Mouse (Mus musculus): ENCODE data around the gene Zfp771. TPM values are rescaled to one million over a fixed set of nuclear protein-coding genes. Genes with fewer than 3 reads are reported as not detected.

Zfp771 gene
- polyA plus RNA-seq, 1 experiment from 2014 or later: 71.7 TPM

GRCm38 (mm10) chr7:127280092-127280491 is 36.0 kb downstream of the Zfp771 start:
- whole genome bisulfite sequencing: 73% methylated on average over 3 of the region's 3 CpGs

GRCm38 (mm10) chr7:127281114-127281513 is 37.0 kb downstream of the Zfp771 start:
- Histone ChIP-seq H3K4me2 (no peak overlapping the region), H3K36me3 (no peaks in the 10 kb centered on the region), H3K27ac (no peak overlapping the region), H3K9ac (no peak overlapping the region), H3K27me3 (no peaks in the 10 kb centered on the region), H3K4me3 (no peak overlapping the region), H3K9me3 (no peaks in the 10 kb centered on the region), H3K4me1 (no peaks in the 10 kb centered on the region)
- ATAC-seq (ENCODE audit: insufficient number of reproducible peaks, low FRiP score, low TSS enrichment, low read depth): no peak
- 65% methylated on average over 4 of the region's 4 CpGs for whole genome bisulfite sequencing

More at GRCm38 (mm10) chr7:127280092-127280491, 36.0 kb downstream of the Zfp771 start:
- no peaks in the 10 kb centered on the region for H3K4me1 ChIP-seq
- no peak overlapping the region for H3K9ac ChIP-seq
- no peak overlapping the region for H3K4me2 ChIP-seq
- no peak for ATAC-seq (ENCODE audit: insufficient number of reproducible peaks, low FRiP score, low TSS enrichment, low read depth)
- no peaks in the 10 kb centered on the region for H3K36me3 ChIP-seq
- no peak overlapping the region for H3K27ac ChIP-seq
- H3K27me3 ChIP-seq: no peaks in the 10 kb centered on the region
- H3K9me3 ChIP-seq: no peaks in the 10 kb centered on the region
- no peak overlapping the region for H3K4me3 ChIP-seq

GRCm38 (mm10) chr7:127282190-127282589 is 38.1 kb downstream of the Zfp771 start:
- no peak overlapping the region for H3K9ac ChIP-seq
- H3K4me2 ChIP-seq: no peak overlapping the region
- WGBS: 90% methylated on average over 2 of the region's 2 CpGs
- H3K36me3 ChIP-seq: no peaks in the 10 kb centered on the region
- no peak overlapping the region for H3K4me3 ChIP-seq
- no peaks in the 10 kb centered on the region for H3K9me3 ChIP-seq
- H3K4me1 ChIP-seq: no peaks in the 10 kb centered on the region
- no peak for ATAC-seq (ENCODE audit: insufficient number of reproducible peaks, low FRiP score, low TSS enrichment, low read depth)
- H3K27ac ChIP-seq: no peak overlapping the region
- no peaks in the 10 kb centered on the region for H3K27me3 ChIP-seq

DNA sequence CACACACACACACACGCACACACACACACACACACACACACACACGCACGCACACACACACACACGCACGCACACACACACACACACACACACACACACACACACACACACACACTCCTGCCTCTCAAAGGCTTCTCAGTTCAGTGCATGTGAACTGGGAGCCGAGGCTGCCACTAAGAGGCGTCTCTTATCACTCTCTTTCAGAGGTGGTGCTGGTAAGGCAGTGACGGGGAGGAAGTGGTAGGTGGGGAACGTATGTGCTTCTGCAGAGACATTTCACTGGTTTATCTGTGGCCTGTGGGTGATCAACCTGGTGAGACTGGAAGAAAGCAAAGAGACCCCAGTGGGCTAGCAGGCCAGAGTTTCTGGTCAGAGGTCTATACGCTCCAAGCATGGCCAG is 41.1 kb downstream of the Zfp771 start:
- 70% methylated on average over 9 of the region's 10 CpGs for WGBS
- no peaks in the 10 kb centered on the region for H3K27me3 ChIP-seq
- ATAC-seq (ENCODE audit: insufficient number of reproducible peaks, low FRiP score, low TSS enrichment, low read depth): no peak
- H3K9ac ChIP-seq: no peak overlapping the region
- H3K4me2 ChIP-seq: no peak overlapping the region
- no peak overlapping the region for H3K4me3 ChIP-seq
- H3K27ac ChIP-seq: no peak overlapping the region
- no peaks in the 10 kb centered on the region for H3K36me3 ChIP-seq
- 0 out of 2 replicates have a peak, but pooled peaks cover 6% of the 10 kb centered on the region for H3K9me3 ChIP-seq
- no peaks in the 10 kb centered on the region for H3K4me1 ChIP-seq

DNA sequence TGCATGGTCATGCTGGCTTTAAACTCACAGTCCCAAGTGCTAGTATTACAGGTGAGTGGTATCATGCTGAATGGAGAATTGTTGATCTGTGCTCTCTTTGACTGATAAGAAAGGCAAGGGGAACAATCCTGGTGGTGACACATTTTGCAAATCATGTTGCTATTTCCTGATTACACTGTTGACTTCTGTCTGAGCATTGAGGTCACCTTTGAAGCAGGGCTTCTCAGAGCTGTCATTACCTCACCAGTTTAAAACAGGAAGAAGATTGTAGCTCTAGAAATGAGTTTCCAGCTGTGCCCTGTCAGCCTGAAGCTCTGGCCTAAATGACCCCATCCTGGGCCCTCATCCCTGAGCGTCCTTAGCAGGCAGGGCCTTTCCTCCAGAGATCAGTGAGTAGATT is 43.9 kb downstream of the Zfp771 start:
- 0 out of 2 replicates have a peak, but pooled peaks cover 6% of the 10 kb centered on the region for H3K9me3 ChIP-seq
- no peak overlapping the region for H3K9ac ChIP-seq
- H3K27me3 ChIP-seq: no peaks in the 10 kb centered on the region
- H3K27ac ChIP-seq: no peak overlapping the region
- H3K4me3 ChIP-seq: no peak overlapping the region
- H3K4me1 ChIP-seq: no peaks in the 10 kb centered on the region
- H3K36me3 ChIP-seq: no peaks in the 10 kb centered on the region
- 67% methylated on average over 1 of the region's 1 CpGs for WGBS
- no peak overlapping the region for H3K4me2 ChIP-seq
- ATAC-seq (ENCODE audit: insufficient number of reproducible peaks, low FRiP score, low TSS enrichment, low read depth): no peak

GRCm38 (mm10) chr7:127289306-127289705 is 45.2 kb downstream of the Zfp771 start:
- H3K9me3 ChIP-seq: 0 out of 2 replicates have a peak, but pooled peaks cover 6% of the 10 kb centered on the region
- H3K36me3 ChIP-seq: no peaks in the 10 kb centered on the region
- H3K4me1 ChIP-seq: no peaks in the 10 kb centered on the region
- H3K27ac ChIP-seq: no peak overlapping the region
- no peak overlapping the region for H3K4me3 ChIP-seq
- no peak for ATAC-seq (ENCODE audit: insufficient number of reproducible peaks, low FRiP score, low TSS enrichment, low read depth)
- no peaks in the 10 kb centered on the region for H3K27me3 ChIP-seq
- H3K9ac ChIP-seq: no peak overlapping the region
- 73% methylated on average over 2 of the region's 2 CpGs for WGBS
- H3K4me2 ChIP-seq: no peak overlapping the region

DNA sequence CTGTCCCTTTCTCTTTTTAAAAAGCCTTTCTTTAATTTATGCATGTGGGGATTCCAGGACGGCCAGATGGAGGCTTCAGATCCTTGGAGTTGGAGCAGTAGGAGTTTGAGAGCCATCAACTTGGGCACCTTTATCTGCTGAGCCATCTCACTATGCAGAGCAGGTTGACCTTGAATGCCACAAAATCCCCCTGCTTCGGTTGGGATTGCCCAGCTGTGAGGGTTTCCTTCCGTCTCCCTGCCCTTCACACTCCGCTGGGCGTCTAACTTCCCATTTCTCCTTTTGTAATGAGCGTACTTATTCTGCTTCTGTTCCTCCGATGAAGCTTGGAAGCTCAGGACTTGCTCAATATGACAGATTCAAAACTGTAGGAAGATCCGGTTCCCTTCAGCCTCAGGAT is 46.1 kb downstream of the Zfp771 start:
- Histone ChIP-seq H3K4me3 (no peak overlapping the region), H3K27ac (no peak overlapping the region), H3K36me3 (no peaks in the 10 kb centered on the region), H3K9me3 (0 out of 2 replicates have a peak, but pooled peaks cover 6% of the 10 kb centered on the region), H3K9ac (no peak overlapping the region), H3K4me1 (no peaks in the 10 kb centered on the region), H3K4me2 (no peak overlapping the region), H3K27me3 (no peaks in the 10 kb centered on the region)
- ATAC-seq (ENCODE audit: insufficient number of reproducible peaks, low FRiP score, low TSS enrichment, low read depth): no peak
- WGBS: 67% methylated on average over 8 of the region's 8 CpGs

DNA sequence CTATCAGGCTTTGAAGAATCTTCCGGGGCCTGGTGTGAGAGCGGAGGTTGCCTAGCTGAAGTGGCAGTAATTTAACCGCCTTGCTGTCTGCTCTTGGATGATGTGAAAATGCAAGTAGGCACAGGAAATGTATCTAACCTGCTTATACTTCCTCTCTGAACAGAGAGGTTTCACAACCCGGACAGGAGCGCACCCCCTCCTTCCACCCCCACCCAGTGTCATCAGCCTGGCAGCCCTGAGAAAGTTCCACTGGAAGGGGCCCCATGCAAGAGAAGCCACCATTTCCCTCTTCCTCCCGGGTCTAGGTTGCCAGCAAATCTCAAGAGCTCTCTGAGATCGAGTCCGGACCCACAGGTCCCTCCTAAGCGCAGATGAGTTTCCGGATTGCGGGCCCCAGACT is 52.0 kb downstream of the Zfp771 start, which contains the start of gene Itgal:
TSS of gene Itgal (plus strand) at position 163 of the 400 bp plus-strand sequence.
- WGBS: 79% methylated on average over 11 of the region's 11 CpGs

DNA sequence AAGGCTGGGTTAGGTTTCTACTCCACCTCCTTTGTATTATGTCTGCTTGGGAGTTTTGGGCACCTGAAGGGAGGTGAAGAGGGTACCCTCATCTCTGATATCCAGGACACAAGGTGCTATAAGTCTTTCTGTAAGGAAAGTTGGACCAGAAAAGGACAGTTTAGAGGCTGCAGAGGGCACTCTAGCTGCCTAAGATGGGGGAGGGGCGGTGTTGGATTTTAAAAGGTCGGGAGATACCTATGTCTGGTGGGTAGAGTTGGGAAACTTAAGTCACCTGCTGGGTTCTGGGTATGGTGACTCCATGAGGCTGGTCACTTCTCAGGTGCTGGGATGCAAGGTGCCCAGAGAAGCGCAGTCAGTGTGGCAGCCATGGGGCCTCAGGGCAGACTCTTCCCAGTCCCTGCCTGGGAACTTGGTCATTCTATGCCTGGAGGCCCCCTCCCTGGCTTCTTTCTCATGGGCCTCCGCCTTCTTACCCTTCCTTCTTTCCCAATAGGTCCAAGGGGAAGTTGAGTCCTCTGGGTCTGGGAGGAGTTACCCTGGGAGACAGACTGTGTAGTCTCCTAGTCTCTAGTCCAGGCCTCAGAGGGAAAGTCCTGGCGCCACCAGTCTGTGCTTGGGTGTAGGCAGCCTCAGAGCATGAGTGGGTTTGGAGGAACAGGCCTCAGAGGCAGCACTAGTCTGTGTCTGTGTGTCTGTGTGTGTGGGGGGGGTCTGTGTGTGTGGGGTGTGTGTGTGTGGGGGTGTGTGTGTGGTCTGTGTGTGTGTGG is 52.9 kb downstream of the Zfp771 start:
- 82% methylated on average over 5 of the region's 5 CpGs for WGBS
- Histone ChIP-seq H3K36me3 (no peaks in the 10 kb centered on the region), H3K4me2 (no peak overlapping the region), H3K27ac (no peak overlapping the region), H3K27me3 (no peaks in the 10 kb centered on the region), H3K9me3 (no peaks in the 10 kb centered on the region), H3K4me1 (no peaks in the 10 kb centered on the region), H3K9ac (no peak overlapping the region), H3K4me3 (no peak overlapping the region)
- ATAC-seq (ENCODE audit: insufficient number of reproducible peaks, low FRiP score, low TSS enrichment, low read depth): no peak

More for the DNA sequence above, 52.0 kb downstream of the Zfp771 start, which contains the start of gene Itgal:
- no peaks in the 10 kb centered on the region for H3K4me1 ChIP-seq
- no peak within 1 kb of the TSS for H3K4me3 ChIP-seq
- no peak for ATAC-seq (ENCODE audit: insufficient number of reproducible peaks, low FRiP score, low TSS enrichment, low read depth)
- H3K9me3 ChIP-seq: no peaks in the 10 kb centered on the region
- no peak within 1 kb of the TSS for H3K9ac ChIP-seq
- H3K4me2 ChIP-seq: no peak within 1 kb of the TSS
- H3K27ac ChIP-seq: no peak within 1 kb of the TSS
- no peaks in the 10 kb centered on the region for H3K27me3 ChIP-seq
- H3K36me3 ChIP-seq: no peaks in the 10 kb centered on the region

DNA sequence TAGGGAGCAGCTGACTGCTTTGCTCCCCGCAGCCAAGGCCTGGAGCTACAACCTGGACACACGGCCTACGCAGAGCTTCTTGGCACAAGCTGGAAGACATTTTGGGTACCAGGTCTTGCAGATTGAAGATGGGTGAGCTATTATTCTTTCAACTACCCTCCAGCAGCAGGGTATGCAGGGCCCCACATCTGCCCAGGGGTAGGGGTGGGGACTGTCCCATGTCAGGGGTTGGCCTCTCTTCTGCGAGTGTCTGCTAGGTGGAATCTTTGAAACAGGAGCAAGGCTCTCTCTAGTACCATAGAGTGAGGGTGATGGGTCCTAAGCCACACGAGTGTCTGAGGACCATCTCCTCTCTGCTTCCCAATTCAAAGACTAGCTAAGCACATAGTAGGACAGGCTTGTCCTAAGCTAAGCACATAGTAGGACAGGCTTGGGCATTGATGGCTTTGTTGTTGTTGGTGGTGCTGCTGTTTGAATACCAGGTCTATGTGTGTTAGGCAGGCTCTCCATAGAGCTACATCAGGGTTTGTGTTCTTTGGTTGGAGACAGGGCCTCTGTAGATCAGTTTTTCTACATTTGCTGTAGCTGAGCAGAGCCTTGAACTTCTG is 53.6 kb downstream of the Zfp771 start:
- Histone ChIP-seq H3K9me3 (no peaks in the 10 kb centered on the region), H3K9ac (no peak overlapping the region), H3K4me2 (no peak overlapping the region), H3K36me3 (no peaks in the 10 kb centered on the region), H3K4me3 (no peak overlapping the region), H3K27ac (no peak overlapping the region), H3K27me3 (no peaks in the 10 kb centered on the region), H3K4me1 (no peaks in the 10 kb centered on the region)
- ATAC-seq (ENCODE audit: insufficient number of reproducible peaks, low FRiP score, low TSS enrichment, low read depth): no peak
- 92% methylated on average over 5 of the region's 5 CpGs for WGBS

All from limb, embryonic 15.5 days (tissue).